Mouse (Mus musculus) ovary, postnatal 10 days (tissue): ENCODE results near the gene Cald1.

Experiments
- DNase-seq: peaks from one replicate; pipeline ENCODE4 v3.0.0; 2022; ENCODE audit warnings: low spot score

Cald1 gene

GRCm38 (mm10) chr6:34720447-34720846, 122.1 kb downstream of the Cald1 start:
- DNase-seq, result no peak

GRCm38 (mm10) chr6:34721740-34722139, 123.4 kb downstream of the Cald1 start:
- no peak for DNase-seq

- DNase-seq, result no peak
These were observed 124.4 kb downstream of the Cald1 start for GRCm38 (mm10) chr6:34722660-34723059.

- DNase-seq, result no peak
These were observed 125.1 kb downstream of the Cald1 start for GRCm38 (mm10) chr6:34723250-34723904.

- DNase-seq, result no peak
These were observed 127.4 kb downstream of the Cald1 start for GRCm38 (mm10) chr6:34725660-34726059.

GRCm38 (mm10) chr6:34726104-34726503, 127.8 kb downstream of the Cald1 start:
- DNase-seq, result no peak

- DNase-seq, result no peak
These were observed 129.2 kb downstream of the Cald1 start for GRCm38 (mm10) chr6:34727316-34727983.

- no peak for DNase-seq
These were observed 131.3 kb downstream of the Cald1 start for GRCm38 (mm10) chr6:34729449-34730151.

- DNase-seq, result no peak
These were observed 132.7 kb downstream of the Cald1 start for GRCm38 (mm10) chr6:34731007-34731406.

GRCm38 (mm10) chr6:34731529-34731928, 133.2 kb downstream of the Cald1 start:
- no peak for DNase-seq

GRCm38 (mm10) chr6:34734940-34735695, 136.8 kb downstream of the Cald1 start:
- DNase-seq, result no peak

GRCm38 (mm10) chr6:34736934-34737333, 138.6 kb downstream of the Cald1 start:
- no peak for DNase-seq

- no peak for DNase-seq
These were observed 145.6 kb downstream of the Cald1 start for GRCm38 (mm10) chr6:34743946-34744345.

- no peak for DNase-seq
These were observed 149.5 kb downstream of the Cald1 start for GRCm38 (mm10) chr6:34747846-34748245.

- DNase-seq, result no peak
These were observed 150.3 kb downstream of the Cald1 start for GRCm38 (mm10) chr6:34748566-34748965.

GRCm38 (mm10) chr6:34749526-34749925, 151.2 kb downstream of the Cald1 start:
- no peak for DNase-seq

GRCm38 (mm10) chr6:34750487-34751120, 152.3 kb downstream of the Cald1 start:
- DNase-seq, result no peak

GRCm38 (mm10) chr6:34751625-34752024, 153.3 kb downstream of the Cald1 start:
- no peak for DNase-seq

GRCm38 (mm10) chr6:34754448-34754847, 156.1 kb downstream of the Cald1 start:
- DNase-seq, result no peak

- no peak for DNase-seq
These were observed 160.0 kb downstream of the Cald1 start for GRCm38 (mm10) chr6:34758340-34758739.

GRCm38 (mm10) chr6:34760023-34760422, 161.7 kb downstream of the Cald1 start:
- DNase-seq, result no peak

GRCm38 (mm10) chr6:34765721-34766120, 167.4 kb downstream of the Cald1 start:
- DNase-seq, result no peak
